Comparison of ENCODE assay signal across 24 mouse cellular contexts in the genomic region with DNA sequence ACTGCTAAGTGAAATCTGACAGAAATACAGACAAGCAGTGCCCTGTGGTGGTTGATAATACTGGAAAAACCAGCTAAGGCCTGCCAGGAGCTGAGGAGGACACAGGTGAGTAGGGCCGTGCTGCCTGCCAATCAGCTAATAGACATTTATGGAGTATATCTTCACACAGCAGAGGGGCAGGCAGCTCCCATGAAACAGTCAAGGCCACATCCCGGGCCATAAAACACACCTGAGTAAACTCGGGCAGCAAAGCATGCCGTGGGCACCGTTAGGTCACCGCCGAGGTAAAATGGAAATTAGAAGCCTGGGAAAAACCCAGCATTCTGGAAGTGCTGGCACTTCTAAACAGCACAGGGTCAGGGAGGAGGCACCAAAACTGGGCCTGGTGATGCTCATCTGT.
DNase-seq lines count a peak whose midpoint lies in the region; ATAC-seq and TF ChIP-seq lines count a peak whose summit lies in the region.
"Had no signal": no experiment of that assay in that cellular context is flagged by ENCODE, and none has a peak within 500 bp of the region (broad histone marks: within the 10 kb centered on the region; RNA-seq: fewer than 3 reads in every experiment).

No protein-coding gene starts in this region.

- H3K4me2 ChIP-seq in intestine, embryonic 15.5 days (replicated peaks) = no peak overlapping the region; the same call in 1 of the 2 replicates
- H3K4me2 ChIP-seq in kidney, postnatal 0 days (ENCODE audit: low read length) = no peak overlapping the region
- no peak overlapping the region for H3K4me2 ChIP-seq in hindbrain, embryonic 11.5 days (replicated peaks; ENCODE audit: low read depth, low read length)
- H3K4me2 ChIP-seq: forebrain, embryonic 15.5 days; heart, embryonic 13.5 days; hindbrain, embryonic 14.5 days; liver, embryonic 13.5 days; midbrain, embryonic 11.5 days had no signal

- peaks cover 38% of the 10 kb centered on the region for H3K4me1 ChIP-seq in intestine, embryonic 15.5 days (replicated peaks)
- no peaks in the 10 kb centered on the region for H3K4me1 ChIP-seq in kidney, adult 2 months (ENCODE audit: control insufficient read depth, insufficient read depth, low read length)
- H3K4me1 ChIP-seq in kidney, postnatal 0 days (replicated peaks; ENCODE audit: insufficient read depth, low read length) = no peaks in the 10 kb centered on the region; the same call in 1 of the 2 replicates
- no peaks in the 10 kb centered on the region for H3K4me1 ChIP-seq in hindbrain, embryonic 11.5 days (replicated peaks; ENCODE audit: control insufficient read depth, insufficient read depth, low read length)
- H3K4me1 ChIP-seq: liver, embryonic 13.5 days had no signal

- peak; percentile 54 for DNase-seq in kidney, adult 2 months
- peak; percentile 38 for DNase-seq in kidney, postnatal 0 days (ENCODE audit: low spot score)
- DNase-seq in large intestine, adult 2 months (ENCODE audit: low read depth, low spot score) = peak; percentile 64
- DNase-seq in hindbrain, embryonic 11.5 days (ENCODE audit: low spot score) = no peak
- DNase-seq in cerebellum, postnatal 14 days = no peak
- DNase-seq: adrenal gland, adult 8-10 months; B cell, adult 2 months; cerebellum, adult 2 months; gastrocnemius, postnatal 10 days; heart, adult 11 months; heart, postnatal 14 days; layer of hippocampus, adult 9-11 months; liver, embryonic 13.5 days; lung, adult 2 months; lung, postnatal 14 days; right cerebral cortex, adult 18-20 months; right cerebral cortex, postnatal 4 days had no signal

- no peak for TF ChIP-seq POLR2A in kidney, adult 2 months (IDR thresholded peaks at IDR 0.05; ENCODE audit: low read depth, low read length)

- peak overlapping the region; percentile 62; the same call in 1 of the 2 replicates for H3K27ac ChIP-seq in intestine, embryonic 15.5 days
- no peak overlapping the region for H3K27ac ChIP-seq in kidney, adult 2 months (ENCODE audit: insufficient read depth, low read depth, low read length)
- 0 out of 2 replicates have a peak overlapping the region, but pooled peaks have one; percentile 19 for H3K27ac ChIP-seq in kidney, postnatal 0 days
- H3K27ac ChIP-seq in hindbrain, embryonic 11.5 days (ENCODE audit: low read depth, low read length) = no peak overlapping the region
- H3K27ac ChIP-seq: forebrain, embryonic 15.5 days; heart, embryonic 13.5 days; hindbrain, embryonic 14.5 days; liver, embryonic 13.5 days had no signal

- peak; percentile 87 for ATAC-seq in intestine, embryonic 15.5 days
- ATAC-seq in kidney, postnatal 0 days (replicated peaks; ENCODE audit: low FRiP score, low read depth) = no peak
- no peak for ATAC-seq in erythroid progenitor cell, adult 5-6 weeks (replicated peaks; ENCODE audit: low FRiP score, poor library complexity, severe bottlenecking)
- ATAC-seq in hindbrain, embryonic 11.5 days (ENCODE audit: low FRiP score) = no peak
- ATAC-seq: forebrain, embryonic 15.5 days; inflammation-experienced regulatory T-cells, adult 6 months had no signal

- H3K9ac ChIP-seq in intestine, embryonic 15.5 days = no peak overlapping the region
- H3K9ac ChIP-seq in kidney, postnatal 0 days (ENCODE audit: low read depth, low read length) = no peak overlapping the region
- H3K9ac ChIP-seq in hindbrain, embryonic 11.5 days (ENCODE audit: low read depth, low read length) = no peak overlapping the region
- H3K9ac ChIP-seq: forebrain, embryonic 15.5 days; heart, embryonic 13.5 days; hindbrain, embryonic 14.5 days; liver, embryonic 13.5 days had no signal

- no peak for TF ChIP-seq CTCF in kidney, adult 2 months (conservative IDR thresholded peaks at IDR 0.05; ENCODE audit: insufficient read depth, insufficient read length, low read depth, low read length)
- no peak for TF ChIP-seq CTCF in kidney, postnatal 0 days (IDR thresholded peaks at IDR 0.05; ENCODE audit: low read depth)

- no peaks in the 10 kb centered on the region for H3K27me3 ChIP-seq in intestine, embryonic 15.5 days (replicated peaks)
- no peaks in the 10 kb centered on the region for H3K27me3 ChIP-seq in kidney, adult 2 months (replicated peaks; ENCODE audit: control insufficient read depth, insufficient read depth, low read length)
- H3K27me3 ChIP-seq in kidney, postnatal 0 days (ENCODE audit: insufficient read depth, low read length) = no peaks in the 10 kb centered on the region
- H3K27me3 ChIP-seq in hindbrain, embryonic 11.5 days (ENCODE audit: control insufficient read depth, insufficient read depth, low read length) = no peaks in the 10 kb centered on the region
- H3K27me3 ChIP-seq: forebrain, embryonic 15.5 days; heart, embryonic 13.5 days; liver, embryonic 13.5 days had no signal

- 56% methylated on average over 7 of the region's 7 CpGs for WGBS in intestine, embryonic 15.5 days
- 49% methylated on average over 7 of the region's 7 CpGs for WGBS in kidney, adult 2 months
- WGBS in kidney, postnatal 0 days = 34% methylated on average over 7 of the region's 7 CpGs
- WGBS in large intestine, adult 2 months = 30% methylated on average over 7 of the region's 7 CpGs
- 93% methylated on average over 7 of the region's 7 CpGs for WGBS in hindbrain, embryonic 11.5 days

- no peaks in the 10 kb centered on the region for H3K9me3 ChIP-seq in intestine, embryonic 15.5 days
- no peaks in the 10 kb centered on the region for H3K9me3 ChIP-seq in kidney, postnatal 0 days (replicated peaks; ENCODE audit: low read length)
- H3K9me3 ChIP-seq in hindbrain, embryonic 11.5 days (ENCODE audit: control insufficient read depth, low read length) = no peaks in the 10 kb centered on the region
- H3K9me3 ChIP-seq: forebrain, embryonic 15.5 days; heart, embryonic 13.5 days; liver, embryonic 13.5 days had no signal

- no peaks in the 10 kb centered on the region for H3K36me3 ChIP-seq in intestine, embryonic 15.5 days
- H3K36me3 ChIP-seq in kidney, adult 2 months (ENCODE audit: control insufficient read depth, insufficient read depth, low read length) = no peaks in the 10 kb centered on the region
- H3K36me3 ChIP-seq in kidney, postnatal 0 days (ENCODE audit: insufficient read depth, low read length) = no peaks in the 10 kb centered on the region
- no peaks in the 10 kb centered on the region for H3K36me3 ChIP-seq in hindbrain, embryonic 11.5 days (ENCODE audit: control insufficient read depth, insufficient read depth, low read length)
- H3K36me3 ChIP-seq: forebrain, embryonic 15.5 days; heart, embryonic 13.5 days; liver, embryonic 13.5 days had no signal

- H3K4me3 ChIP-seq in intestine, embryonic 15.5 days (replicated peaks) = no peak overlapping the region
- H3K4me3 ChIP-seq in kidney, adult 2 months (ENCODE audit: insufficient read depth, low read depth, low read length) = no peak overlapping the region
- H3K4me3 ChIP-seq in kidney, postnatal 0 days (replicated peaks; ENCODE audit: low read depth, low read length) = no peak overlapping the region
- H3K4me3 ChIP-seq in hindbrain, embryonic 11.5 days (ENCODE audit: low read depth, low read length) = no peak overlapping the region
- H3K4me3 ChIP-seq: forebrain, embryonic 15.5 days; heart, embryonic 13.5 days; liver, embryonic 13.5 days had no signal

Comparison
In these comparisons a context has a peak if more than half of its experiments do, and no peak if none do; other contexts are left out.
1. H3K27ac ChIP-seq: peak in intestine, embryonic 15.5 days (single experiment) and kidney, postnatal 0 days (single experiment); none in kidney, adult 2 months (single experiment) and hindbrain, embryonic 11.5 days (single experiment).
2. DNase-seq: peak in kidney, adult 2 months (single experiment), kidney, postnatal 0 days (single experiment) and large intestine, adult 2 months (single experiment); none in hindbrain, embryonic 11.5 days (single experiment) and cerebellum, postnatal 14 days (0 of 2).